Mouse (Mus musculus) heart, adult 18-20 months (tissue): ENCODE results near the gene Lef1. TPM values are rescaled to one million over a fixed set of nuclear protein-coding genes. Genes with fewer than 3 reads are reported as not detected.

Source experiments
- DNase-seq, 2 experiments: peaks; one replicate each; pipeline ENCODE4 v3.0.0; 2021 to 2022; ENCODE audit warnings: mixed read lengths in 1 of 2
- total RNA-seq, 2 experiments: library from RNA; stranded (reverse); gene quantifications; 2 replicates each; pipeline ENCODE4 v1.2.3; 2021

Lef1 gene
- total RNA-seq, 2 experiments from 2014 or later, result 0.25 to 2.5 TPM

DNA sequence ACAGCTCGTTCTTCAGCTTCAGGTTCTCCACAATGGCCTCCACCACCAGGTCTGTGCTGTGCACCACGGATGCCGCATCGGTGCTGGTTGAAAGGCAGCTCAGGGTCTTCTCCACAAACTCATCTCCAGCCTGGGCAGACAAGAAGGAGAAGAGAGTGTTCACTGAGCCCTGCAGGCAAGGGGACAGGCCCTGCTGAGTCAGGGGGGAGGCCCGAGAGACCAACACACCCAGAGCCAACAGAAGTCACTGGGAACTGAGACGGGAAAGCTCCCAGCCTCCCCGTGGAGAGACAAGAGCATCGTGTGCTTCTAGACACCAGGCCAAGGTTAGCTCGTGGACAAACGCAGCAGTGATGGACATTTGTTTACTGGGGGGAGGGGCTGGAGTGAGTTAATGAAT is 138.2 kb downstream of the Lef1 start:
- DNase-seq, result no peak

DNA sequence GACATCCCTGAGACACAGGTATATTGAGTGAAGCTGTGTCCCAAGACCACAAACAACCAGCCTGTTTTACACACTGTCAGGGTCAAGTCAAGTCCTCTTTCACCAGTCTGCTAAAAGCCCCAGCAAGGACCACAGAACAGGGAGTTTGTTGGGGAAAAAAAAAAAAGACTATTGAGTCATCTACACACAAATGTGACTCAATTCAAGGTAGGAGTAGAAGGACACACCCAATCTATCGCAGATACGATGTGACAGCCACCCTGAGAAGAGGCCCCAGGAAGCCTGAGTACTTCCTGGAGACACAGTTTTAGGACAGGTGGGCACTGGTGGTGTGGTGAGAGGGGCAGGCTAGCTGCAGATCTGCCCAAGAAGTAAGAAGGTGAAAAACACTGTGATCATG is 140.0 kb downstream of the Lef1 start:
- DNase-seq, result no peak

- peak; percentile 37 to 50 for DNase-seq
Measured at GRCm38 (mm10) chr3:131250978-131251377, 140.7 kb downstream of the Lef1 start.

DNA sequence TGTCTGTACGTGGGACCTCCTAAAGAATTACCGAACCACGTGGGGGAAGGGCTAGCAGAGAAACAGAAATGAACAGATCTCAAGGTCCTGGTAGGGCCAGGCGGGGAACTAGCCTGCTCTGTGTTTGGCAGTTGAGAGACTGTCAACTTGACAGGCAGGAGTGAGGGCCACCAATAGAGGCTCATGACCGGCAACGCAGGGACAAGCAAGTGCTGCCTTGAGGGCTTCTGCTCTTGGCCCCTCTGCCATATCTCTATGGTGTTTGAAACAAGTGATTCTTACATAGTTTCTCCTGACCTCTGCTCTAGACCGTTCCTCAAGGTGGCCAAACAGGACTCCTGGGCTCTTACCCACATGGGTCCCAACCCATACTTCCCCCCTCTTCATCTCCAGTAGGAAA is 141.3 kb downstream of the Lef1 start:
- DNase-seq, result no peak

DNA sequence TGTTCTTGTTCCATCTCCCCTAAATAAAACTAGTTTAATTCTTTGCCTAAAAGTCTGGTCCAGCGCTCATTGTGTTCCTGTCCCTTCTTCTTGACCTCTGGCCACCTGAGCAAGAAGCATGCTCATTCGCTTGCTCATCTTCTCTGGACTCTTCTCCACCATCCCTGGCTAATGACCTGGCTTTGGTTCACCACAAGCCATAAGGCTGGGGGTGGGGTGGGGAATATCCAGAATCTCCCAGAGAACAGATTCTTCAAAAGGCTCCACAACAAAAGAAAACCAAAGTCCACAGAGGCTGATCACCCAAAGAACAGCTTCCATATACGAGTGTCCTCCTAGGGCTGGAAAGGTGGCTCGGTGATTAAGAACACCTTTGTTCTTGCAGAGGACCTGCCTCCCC is 144.7 kb downstream of the Lef1 start:
- DNase-seq, result no peak

DNA sequence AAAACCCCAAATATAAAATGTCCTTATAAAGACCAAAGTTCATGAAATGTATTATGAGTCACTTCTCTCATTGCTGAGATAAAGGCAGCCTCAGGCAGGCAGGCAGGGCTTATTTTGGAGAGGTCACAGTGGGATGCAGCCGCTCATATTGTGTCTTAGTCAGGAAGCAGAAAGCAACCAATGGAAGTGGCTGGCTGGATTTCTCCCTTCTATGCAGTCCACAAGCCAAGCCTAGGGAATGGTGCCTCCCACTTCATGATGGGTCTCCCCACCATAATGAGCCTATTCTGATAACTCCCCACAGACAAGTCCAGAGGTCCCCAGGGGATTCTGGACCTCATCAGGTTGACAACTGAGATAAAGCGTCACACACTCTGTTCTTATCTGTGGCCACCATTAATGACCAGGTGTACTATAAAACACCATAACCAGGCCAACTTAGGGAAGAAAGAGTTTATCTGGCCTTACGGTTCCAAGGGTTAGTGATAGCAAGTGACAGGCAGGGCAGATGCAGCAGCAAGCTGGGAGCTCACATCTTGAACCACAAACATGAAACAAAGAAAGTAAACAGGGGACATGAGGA is 145.2 kb downstream of the Lef1 start:
- no peak for DNase-seq

DNA sequence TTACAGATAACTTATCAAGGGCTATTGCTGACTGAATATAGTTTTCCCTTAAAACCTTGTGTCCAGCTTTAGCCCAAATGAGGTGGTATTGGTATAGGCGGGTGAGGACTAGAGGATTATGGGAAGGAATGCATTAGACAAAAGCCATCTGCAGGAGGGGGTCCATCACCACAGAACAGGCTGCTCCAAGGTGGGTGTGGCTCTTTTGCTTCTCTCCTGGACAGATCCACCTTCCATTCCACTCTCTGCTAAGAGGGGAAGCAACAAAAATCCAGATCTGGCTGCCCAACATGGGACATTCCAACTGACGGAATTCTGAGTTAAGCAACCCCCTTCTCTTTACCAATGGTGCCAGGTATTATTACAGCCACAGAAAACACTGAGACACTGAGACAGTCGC is 148.7 kb downstream of the Lef1 start:
- DNase-seq, result no peak

DNA sequence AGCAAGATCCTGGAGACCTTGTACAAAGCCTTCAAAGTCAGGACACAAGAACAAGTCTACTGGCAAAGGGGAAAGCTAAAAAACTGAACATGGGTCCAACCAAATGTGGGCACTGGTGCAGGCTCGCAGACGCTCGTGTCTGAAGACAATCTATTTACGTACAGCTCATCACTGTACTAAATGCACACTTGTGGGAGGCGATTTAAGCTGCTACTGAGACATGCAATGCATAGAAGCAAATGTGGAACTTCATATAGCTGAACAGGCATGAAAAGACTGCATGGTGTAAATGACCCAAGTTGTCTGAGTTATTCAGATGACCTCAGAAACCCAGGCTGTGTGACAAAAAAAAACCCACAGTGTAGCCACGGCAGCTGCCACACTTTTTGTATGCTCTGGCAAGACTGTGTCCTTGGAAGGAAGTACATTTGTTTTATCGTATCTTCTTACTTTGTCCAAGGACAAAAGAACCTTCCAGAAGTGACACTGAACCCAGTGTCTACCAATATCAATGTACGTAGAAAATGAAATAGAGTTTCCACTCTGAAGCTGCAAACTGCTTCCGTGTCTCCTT is 149.2 kb downstream of the Lef1 start:
- DNase-seq, result no peak

GRCm38 (mm10) chr3:131260418-131260817 is 150.1 kb downstream of the Lef1 start:
- DNase-seq, result no peak

- no peak for DNase-seq
Measured at GRCm38 (mm10) chr3:131263766-131264486, 153.7 kb downstream of the Lef1 start.

GRCm38 (mm10) chr3:131265516-131265915 is 155.2 kb downstream of the Lef1 start:
- DNase-seq, result peak in 1 of 2 experiments; percentile 14

- DNase-seq, result peak; percentile 61 to 71
Measured at GRCm38 (mm10) chr3:131266366-131267050, 156.2 kb downstream of the Lef1 start.

DNA sequence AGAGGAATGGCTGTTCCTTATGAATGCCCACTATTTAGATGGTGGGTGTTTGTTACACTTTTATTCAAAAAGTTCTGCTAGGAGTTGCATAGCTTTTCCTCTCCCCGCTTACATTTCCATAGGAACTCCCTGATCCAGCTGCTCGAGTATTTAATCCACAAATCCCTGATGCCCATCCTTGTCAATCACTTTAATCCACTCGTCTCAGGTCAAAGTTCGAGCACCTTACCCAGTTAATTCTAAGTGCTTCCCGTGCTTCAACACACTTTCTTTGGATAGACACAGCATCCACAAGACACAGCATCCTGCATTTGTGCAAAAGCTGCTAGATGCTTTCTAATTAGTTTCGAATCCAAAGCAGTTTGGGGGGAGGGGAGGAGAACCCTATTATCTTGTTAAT is 160.1 kb downstream of the Lef1 start:
- no peak for DNase-seq

- DNase-seq, result peak; percentile 71 to 75
Measured at GRCm38 (mm10) chr3:131271157-131271556, 160.9 kb downstream of the Lef1 start.

- peak; percentile 88 to 89 for DNase-seq
Measured at GRCm38 (mm10) chr3:131271559-131272373, 161.5 kb downstream of the Lef1 start, which contains the start of gene Hadh. Hadh (minus strand) TSS chr3:131272101.

GRCm38 (mm10) chr3:131272374-131273100 is 162.3 kb downstream of the Lef1 start:
- peak in 1 of 2 experiments; percentile 19 for DNase-seq

Other genes with a start within 250 kb of the Lef1 start
- 100 to 1,000 TPM; 762 to 848 TPM for gene Hadh, start 161.6 kb downstream of the Lef1 start, total RNA-seq
- gene Cyp2u1, start 192.8 kb downstream of the Lef1 start, total RNA-seq, result 10 to 100 TPM; 31.5 to 32.9 TPM